Mouse (Mus musculus): ENCODE data around the gene Gpr179. TPM values are rescaled to one million over a fixed set of nuclear protein-coding genes. Genes with fewer than 3 reads are reported as not detected.

Gene Gpr179
- polyA plus RNA-seq, 1 experiment from 2014 or later, result not detected

- WGBS (ENCODE audit: insufficient replicate concordance), result 84% methylated on average over 6 of the region's 6 CpGs
Measured at GRCm38 (mm10) chr11:97282179-97282578, 69.7 kb downstream of the Gpr179 start.

More at GRCm38 (mm10) chr11:97282179-97282578, 69.7 kb downstream of the Gpr179 start:
- Histone ChIP-seq H3K4me2 (no peak overlapping the region), H3K9ac (no peak overlapping the region), H3K4me3 (replicated peaks) (no peak overlapping the region), H3K27me3 (no peaks in the 10 kb centered on the region; the same call in 1 of the 2 replicates), H3K27ac (no peak overlapping the region), H3K4me1 (replicated peaks) (peaks cover 30% of the 10 kb centered on the region), H3K36me3 (no peaks in the 10 kb centered on the region), H3K9me3 (replicated peaks) (no peaks in the 10 kb centered on the region)
- no peak for ATAC-seq (ENCODE audit: low read depth)
- DNase-seq, result no peak

Other genes with a start within 250 kb of the Gpr179 start
- not detected in 2 replicates for gene Tbx21, start 236.7 kb downstream of the Gpr179 start, polyA plus RNA-seq (2015; fragmentation: Nextera tagmentation; extraction: Ambion mirVana)
- 1.0 and 1.1 TPM in 2 replicates for gene Tbkbp1, start 200.6 kb downstream of the Gpr179 start, polyA plus RNA-seq (2015; fragmentation: Nextera tagmentation; extraction: Ambion mirVana)
- gene Kpnb1, start 164.2 kb downstream of the Gpr179 start, polyA plus RNA-seq (2015; fragmentation: Nextera tagmentation; extraction: Ambion mirVana), result 29.2 and 30.8 TPM in 2 replicates
- 19.1 and 22.0 TPM in 2 replicates for gene Npepps, start 71.4 kb downstream of the Gpr179 start, polyA plus RNA-seq (2015; fragmentation: Nextera tagmentation; extraction: Ambion mirVana)
- gene Mrpl45, start 36.4 kb downstream of the Gpr179 start, polyA plus RNA-seq (2015; fragmentation: Nextera tagmentation; extraction: Ambion mirVana), result 33.4 and 39.8 TPM in 2 replicates
- 1.0 and 1.1 TPM in 2 replicates for gene Socs7, start 10.5 kb upstream of the Gpr179 start, polyA plus RNA-seq (2015; fragmentation: Nextera tagmentation; extraction: Ambion mirVana)
- gene Arhgap23, start 63.5 kb upstream of the Gpr179 start, polyA plus RNA-seq (2015; fragmentation: Nextera tagmentation; extraction: Ambion mirVana), result 6.2 and 6.8 TPM in 2 replicates
- 0.75 and 0.81 TPM in 2 replicates for gene 4933428G20Rik, start 148.3 kb upstream of the Gpr179 start, polyA plus RNA-seq (2015; fragmentation: Nextera tagmentation; extraction: Ambion mirVana)
- gene Srcin1, start 224.1 kb upstream of the Gpr179 start, polyA plus RNA-seq (2015; fragmentation: Nextera tagmentation; extraction: Ambion mirVana), result 0.01 TPM in 1 of 2 replicates, not detected in the other

Measured in liver, embryonic 13.5 days (tissue).